Mouse (Mus musculus): ENCODE data around the gene Qrich2.

The Qrich2 gene

GRCm38 (mm10) chr11:116447822-116448221, 18.2 kb downstream of the Qrich2 start:
- DNase-seq (ENCODE audit: inconsistent age in 2 of 2, low spot score in 1 of 2): no peak

GRCm38 (mm10) chr11:116446308-116446887, 19.6 kb downstream of the Qrich2 start:
- no peak for DNase-seq (ENCODE audit: inconsistent age in 2 of 2, low spot score in 1 of 2)

- peak; percentile 87 to 97 for DNase-seq (ENCODE audit: inconsistent age in 2 of 2, low spot score in 1 of 2)
These were observed 20.3 kb downstream of the Qrich2 start for GRCm38 (mm10) chr11:116445596-116446307.

- peak in 1 of 2 experiments; percentile 60 for DNase-seq (ENCODE audit: inconsistent age in 2 of 2, low spot score in 1 of 2)
These were observed 22.1 kb downstream of the Qrich2 start for GRCm38 (mm10) chr11:116443935-116444334.

GRCm38 (mm10) chr11:116443311-116443710, 22.7 kb downstream of the Qrich2 start:
- DNase-seq (ENCODE audit: inconsistent age in 2 of 2, low spot score in 1 of 2): peak in 1 of 2 experiments; percentile 71

- DNase-seq (ENCODE audit: inconsistent age in 2 of 2, low spot score in 1 of 2): no peak
These were observed 23.2 kb downstream of the Qrich2 start for GRCm38 (mm10) chr11:116442867-116443177.

GRCm38 (mm10) chr11:116442129-116442866, 23.7 kb downstream of the Qrich2 start:
- peak in 1 of 2 experiments; percentile 70 for DNase-seq (ENCODE audit: inconsistent age in 2 of 2, low spot score in 1 of 2)

GRCm38 (mm10) chr11:116440408-116441068, 25.5 kb downstream of the Qrich2 start:
- DNase-seq (ENCODE audit: inconsistent age in 2 of 2, low spot score in 1 of 2): no peak

GRCm38 (mm10) chr11:116439269-116440240, 26.5 kb downstream of the Qrich2 start:
- DNase-seq (ENCODE audit: inconsistent age in 2 of 2, low spot score in 1 of 2): no peak

- DNase-seq (ENCODE audit: inconsistent age in 2 of 2, low spot score in 1 of 2): no peak
These were observed 28.5 kb downstream of the Qrich2 start for GRCm38 (mm10) chr11:116437541-116437940.

- peak; percentile 54 to 75 for DNase-seq (ENCODE audit: inconsistent age in 2 of 2, low spot score in 1 of 2)
These were observed 29.2 kb downstream of the Qrich2 start for GRCm38 (mm10) chr11:116436725-116437331.

- peak in 1 of 2 experiments; percentile 49 for DNase-seq (ENCODE audit: inconsistent age in 2 of 2, low spot score in 1 of 2)
These were observed 29.9 kb downstream of the Qrich2 start for GRCm38 (mm10) chr11:116435992-116436724.

GRCm38 (mm10) chr11:116434967-116435752, 30.9 kb downstream of the Qrich2 start:
- DNase-seq (ENCODE audit: inconsistent age in 2 of 2, low spot score in 1 of 2): no peak

GRCm38 (mm10) chr11:116434287-116434966, 31.6 kb downstream of the Qrich2 start:
- DNase-seq (ENCODE audit: inconsistent age in 2 of 2, low spot score in 1 of 2): peak; percentile 71 to 88

GRCm38 (mm10) chr11:116433356-116434286, 32.4 kb downstream of the Qrich2 start, which contains the start of gene Ubald2:
TSS of gene Ubald2 (plus strand) at chr11:116434094.
- peak; percentile 100 for DNase-seq (ENCODE audit: inconsistent age in 2 of 2, low spot score in 1 of 2)

- DNase-seq (ENCODE audit: inconsistent age in 2 of 2, low spot score in 1 of 2): no peak
These were observed 33.3 kb downstream of the Qrich2 start for GRCm38 (mm10) chr11:116432593-116433355.

All from adrenal gland, adult (tissue).